Mouse (Mus musculus) lung, postnatal 0 days (tissue): ENCODE data around the gene Npas1. TPM values are rescaled to one million over a fixed set of nuclear protein-coding genes. Genes with fewer than 3 reads are reported as not detected.

Source experiments
- ATAC-seq: fragments of 200-750 bp; cut with Nextera tagmentation; 2 replicates; pipeline ENCODE4 v1.8.0; 2017; ENCODE audit warnings: moderate library complexity
- DNase-seq: peaks from one replicate; pipeline ENCODE4 v3.0.0-alpha.2; 2016; ENCODE audit warnings: low spot score
- H3K27ac ChIP-seq: fragments of 300-500 bp; sonication (generic); 2 replicates; pipeline ENCODE4 v1.5.1; 2014; ENCODE audit warnings: antibody characterized with exemption, mild to moderate bottlenecking, low read length, mixed read lengths
- H3K27me3 ChIP-seq: fragments of 300-500 bp; sonication (generic); replicated peaks from 2 replicates; pipeline ENCODE4 v1.6.1; 2014; ENCODE audit warnings: low read length, mixed read lengths; ENCODE audit not compliant: insufficient read depth
- H3K36me3 ChIP-seq: fragments of 300-500 bp; sonication (generic); 2 replicates; pipeline ENCODE4 v1.6.1; 2014; ENCODE audit warnings: low read length, mixed read lengths; ENCODE audit not compliant: insufficient read depth
- H3K4me1 ChIP-seq: fragments of 300-500 bp; sonication (generic); 2 replicates; pipeline ENCODE4 v1.6.1; 2014; ENCODE audit warnings: antibody characterized with exemption, low read depth, low read length, mixed read lengths; ENCODE audit not compliant: insufficient read depth
- H3K4me2 ChIP-seq: fragments of 300-500 bp; sonication (generic); replicated peaks from 2 replicates; pipeline ENCODE4 v1.6.1; 2014; ENCODE audit warnings: low read depth, mild to moderate bottlenecking, low read length, moderate library complexity, mixed read lengths
- H3K4me3 ChIP-seq: fragments of 300-500 bp; sonication (generic); 2 replicates; pipeline ENCODE4 v1.5.1; 2014; ENCODE audit warnings: low read depth, low read length
- H3K9ac ChIP-seq: fragments of 300-500 bp; sonication (generic); replicated peaks from 2 replicates; pipeline ENCODE4 v1.6.1; 2014; ENCODE audit warnings: low read depth, mild to moderate bottlenecking
- H3K9me3 ChIP-seq: fragments of 300-500 bp; sonication (generic); 2 replicates; pipeline ENCODE4 v1.6.1; 2016; ENCODE audit warnings: low read length, mixed read lengths
- CTCF ChIP-seq: IDR thresholded peaks from 2 replicates; pipeline ENCODE4 v1.5.1; 2016; ENCODE audit warnings: antibody characterized with exemption, mild to moderate bottlenecking
- EP300 ChIP-seq: IDR thresholded peaks from 2 replicates; pipeline ENCODE4 v1.6.1; 2016; ENCODE audit warnings: antibody characterized with exemption, mild to moderate bottlenecking, control low read depth
- WGBS: fragments of 180-500 bp; shearing (Covaris S2); extraction: QIAGEN DNeasy Blood & Tissue Kit; methylation state at CpG from one replicate; pipeline ENCODE4 v1.1.7; 2014; 5-methylcytosine and 5-hydroxymethylcytosine counted together
- polyA plus RNA-seq: library from polyadenylated mRNA; unstranded; fragments of >200 nt; fragmentation: Nextera tagmentation; extraction: Ambion mirVana; gene quantifications from 2 replicates; pipeline ENCODE4 v1.2.1, GENCODE M21; 2015

The Npas1 gene
- 0.17 and 0.18 TPM in 2 replicates for polyA plus RNA-seq

DNA sequence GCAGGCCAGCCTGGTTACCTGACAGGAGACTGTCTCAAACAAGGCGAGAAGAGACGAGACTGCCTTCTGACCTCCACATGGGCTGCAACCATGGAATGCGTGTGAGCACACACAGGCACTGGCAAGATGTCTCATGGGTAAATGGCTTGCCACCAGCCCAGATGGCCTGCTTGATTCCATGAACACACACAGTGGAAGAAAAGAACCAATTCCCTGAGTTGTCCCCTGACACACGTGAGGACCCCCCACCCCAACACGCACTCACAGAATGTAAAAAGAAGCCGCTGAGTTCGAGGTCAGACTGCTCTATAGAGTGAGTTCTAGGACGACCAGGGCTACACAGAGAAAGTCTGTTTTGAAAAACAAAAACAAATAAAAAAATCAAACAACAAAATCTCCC, at the start of gene Npas1:
TSS of gene Npas1 (minus strand) at position 101 of the 400 bp plus-strand sequence.
- Histone ChIP-seq H3K27me3 (peaks cover 43% of the 10 kb centered on the region), H3K4me3 (no peak within 1 kb of the TSS), H3K9ac (no peak within 1 kb of the TSS), H3K4me1 (no peaks in the 10 kb centered on the region; the same call in 1 of the 2 replicates), H3K9me3 (no peaks in the 10 kb centered on the region), H3K36me3 (no peaks in the 10 kb centered on the region), H3K4me2 (0 out of 2 replicates have a peak within 1 kb of the TSS, but pooled peaks have one; percentile 20), H3K27ac (no peak within 1 kb of the TSS)
- WGBS, result 82% methylated on average over 8 of the region's 8 CpGs
- no peak for TF ChIP-seq CTCF
- TF ChIP-seq EP300, result no peak
- ATAC-seq, result no peak
- no peak for DNase-seq

DNA sequence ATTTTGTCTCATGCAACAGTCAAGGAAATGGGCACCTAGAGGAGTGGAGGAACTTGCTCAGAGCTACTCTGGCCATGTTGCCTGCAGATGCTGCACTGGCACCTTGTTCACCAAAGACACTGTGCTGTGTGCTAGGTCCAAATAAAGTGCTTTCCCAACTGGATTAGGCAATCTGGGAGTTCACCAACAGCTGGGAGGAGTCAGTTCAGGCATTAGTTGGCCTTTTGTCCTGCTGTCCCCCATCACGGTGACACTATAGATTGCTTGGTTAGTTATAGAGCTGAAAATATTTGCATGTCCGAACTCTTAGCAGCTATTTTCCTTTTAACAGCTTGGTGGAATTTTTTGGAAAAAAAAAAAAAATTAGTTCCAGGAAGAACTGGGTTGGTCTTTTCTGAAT, 48.5 kb upstream of the Npas1 start:
- H3K9me3 ChIP-seq, result no peaks in the 10 kb centered on the region
- TF ChIP-seq EP300 (peak; percentile 54), CTCF (no peak)
- ATAC-seq (peak; percentile 94), DNase-seq (peak; percentile 86)
- H3K4me1 ChIP-seq, result no peaks in the 10 kb centered on the region
- H3K36me3 ChIP-seq, result no peaks in the 10 kb centered on the region
- 55% methylated on average over 2 of the region's 2 CpGs for WGBS
- H3K9ac ChIP-seq, result no peak overlapping the region
- H3K27me3 ChIP-seq, result no peaks in the 10 kb centered on the region
- H3K27ac ChIP-seq, result 0 out of 2 replicates have a peak overlapping the region, but pooled peaks have one; percentile 15
- no peak overlapping the region for H3K4me2 ChIP-seq
- H3K4me3 ChIP-seq, result no peak overlapping the region

DNA sequence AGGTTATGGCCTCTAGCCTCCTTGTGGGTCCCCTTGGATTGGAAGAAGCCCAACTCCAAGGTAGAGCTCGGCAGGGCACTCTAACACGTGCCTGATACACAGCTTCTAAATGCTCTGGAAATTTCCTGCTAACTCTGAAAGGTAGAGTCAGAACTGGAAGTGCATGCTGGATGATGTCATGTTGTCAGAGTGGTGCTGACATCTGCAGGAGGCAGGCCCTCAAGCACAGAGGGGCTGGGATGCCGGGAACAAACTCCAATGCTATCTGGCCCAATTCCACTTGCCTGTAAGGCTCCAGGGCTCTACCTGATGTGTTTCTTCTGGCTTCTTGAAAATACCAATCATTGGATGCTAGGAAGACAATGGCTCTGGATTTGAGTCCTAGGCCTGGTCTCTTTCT, 47.9 kb upstream of the Npas1 start:
- WGBS, result 75% methylated on average over 3 of the region's 3 CpGs
- ATAC-seq, result 0 out of 2 replicates have a peak, but pooled peaks have one; percentile 21
- 0 out of 2 replicates have a peak overlapping the region, but pooled peaks have one; percentile 15 for H3K27ac ChIP-seq

DNA sequence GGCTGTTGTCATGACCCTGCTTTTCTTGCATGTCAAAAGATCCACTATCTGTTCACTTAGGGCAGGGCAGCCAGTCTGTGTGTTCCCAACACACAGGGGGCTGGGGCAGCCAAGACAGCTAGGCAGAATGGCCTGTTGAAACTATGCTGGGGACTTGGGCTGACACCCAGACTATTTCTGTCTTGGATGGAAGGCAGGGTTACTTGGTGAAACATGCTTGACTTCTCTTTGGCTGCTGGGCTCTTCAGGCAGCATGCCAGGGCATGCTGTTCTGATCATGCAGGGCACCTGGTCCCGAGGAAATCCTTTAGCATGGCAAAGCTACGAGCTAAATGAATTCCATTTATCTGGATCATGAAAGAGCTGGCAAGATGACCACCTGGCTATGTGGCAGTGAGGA, 46.8 kb upstream of the Npas1 start:
- DNase-seq, result peak; percentile 36
- ATAC-seq, result no peak
- no peaks in the 10 kb centered on the region for H3K4me1 ChIP-seq
- no peak overlapping the region for H3K4me2 ChIP-seq
- no peak for TF ChIP-seq EP300
- TF ChIP-seq CTCF, result no peak
- H3K36me3 ChIP-seq, result no peaks in the 10 kb centered on the region
- no peak overlapping the region for H3K4me3 ChIP-seq
- H3K27me3 ChIP-seq, result no peaks in the 10 kb centered on the region
- no peak overlapping the region for H3K27ac ChIP-seq
- WGBS, result 57% methylated on average over 2 of the region's 2 CpGs
- H3K9me3 ChIP-seq, result no peaks in the 10 kb centered on the region
- H3K9ac ChIP-seq, result no peak overlapping the region

More for the DNA sequence above, 47.9 kb upstream of the Npas1 start:
- H3K4me2 ChIP-seq, result no peak overlapping the region
- no peak overlapping the region for H3K4me3 ChIP-seq
- H3K9me3 ChIP-seq, result no peaks in the 10 kb centered on the region
- DNase-seq, result no peak
- no peaks in the 10 kb centered on the region for H3K27me3 ChIP-seq
- H3K9ac ChIP-seq, result no peak overlapping the region
- TF ChIP-seq EP300, result no peak
- TF ChIP-seq CTCF, result no peak
- no peaks in the 10 kb centered on the region for H3K4me1 ChIP-seq
- H3K36me3 ChIP-seq, result no peaks in the 10 kb centered on the region

DNA sequence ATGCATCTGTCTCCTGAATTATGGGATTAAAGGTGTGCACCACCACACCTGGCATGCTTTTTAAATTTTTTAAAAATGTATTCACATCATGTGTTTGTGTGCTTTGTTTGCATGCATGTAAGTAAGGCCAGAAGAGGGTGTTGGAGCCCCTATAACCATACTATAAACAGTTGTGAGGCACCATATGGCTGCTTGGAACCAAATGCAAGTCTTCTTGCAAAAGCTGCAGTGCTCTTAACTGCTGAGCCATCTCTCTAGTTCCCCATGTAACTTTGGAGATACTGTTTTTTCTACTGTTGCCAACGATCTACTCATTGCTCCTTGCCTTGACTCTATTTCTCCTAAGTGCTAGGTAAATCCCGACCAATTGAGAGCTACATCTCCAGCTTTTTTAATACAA, 41.8 kb upstream of the Npas1 start:
- no peak for ATAC-seq

DNA sequence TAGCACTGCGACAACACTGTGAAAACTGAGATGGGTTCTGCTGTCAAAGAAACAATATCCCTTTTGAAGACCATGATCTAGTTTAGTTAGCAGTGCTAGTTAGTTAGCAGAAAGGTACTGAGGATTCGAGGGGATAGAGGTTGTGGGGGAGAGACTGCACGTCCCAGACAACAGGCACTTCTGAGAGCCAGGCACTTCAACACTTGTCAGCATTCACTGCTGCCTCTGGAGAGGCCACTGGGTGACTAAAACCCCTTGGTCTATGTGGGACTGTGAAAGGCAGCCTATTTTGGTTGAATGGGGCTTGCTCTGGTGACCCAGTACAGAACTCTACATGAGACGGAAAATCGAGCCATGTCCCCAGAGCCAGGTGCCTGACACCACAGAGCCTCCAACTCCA, 39.7 kb upstream of the Npas1 start:
- DNase-seq (no peak), ATAC-seq (no peak)
- no peak for TF ChIP-seq CTCF
- no peak for TF ChIP-seq EP300
- Histone ChIP-seq H3K9ac (no peak overlapping the region), H3K4me2 (no peak overlapping the region), H3K27ac (no peak overlapping the region), H3K36me3 (peaks cover under 1% of the 10 kb centered on the region; the same call in 1 of the 2 replicates), H3K27me3 (no peaks in the 10 kb centered on the region), H3K4me3 (no peak overlapping the region), H3K4me1 (no peaks in the 10 kb centered on the region), H3K9me3 (no peaks in the 10 kb centered on the region)
- WGBS, result 89% methylated on average over 5 of the region's 5 CpGs

More for the DNA sequence above, 41.8 kb upstream of the Npas1 start:
- H3K4me1 ChIP-seq, result no peaks in the 10 kb centered on the region
- H3K4me2 ChIP-seq, result no peak overlapping the region
- H3K36me3 ChIP-seq, result no peaks in the 10 kb centered on the region; the same call in 1 of the 2 replicates
- WGBS, result 91% methylated on average over 2 of the region's 2 CpGs
- no peak overlapping the region for H3K4me3 ChIP-seq
- H3K27me3 ChIP-seq, result no peaks in the 10 kb centered on the region
- H3K9ac ChIP-seq, result no peak overlapping the region
- no peak for TF ChIP-seq CTCF
- no peak for TF ChIP-seq EP300
- DNase-seq, result no peak
- no peaks in the 10 kb centered on the region for H3K9me3 ChIP-seq
- no peak overlapping the region for H3K27ac ChIP-seq
